Mouse (Mus musculus): ENCODE measurements at regions not wholly inside any gene's neighbourhood (a gene's known extent, or its start where the extent isn't known, plus 50 kb on each side); places are given as distances from the start of the nearest gene placed in this dataset.
A peak's percentile ranks its signal among the peaks of the same experiment; 100 is the strongest.

DNA sequence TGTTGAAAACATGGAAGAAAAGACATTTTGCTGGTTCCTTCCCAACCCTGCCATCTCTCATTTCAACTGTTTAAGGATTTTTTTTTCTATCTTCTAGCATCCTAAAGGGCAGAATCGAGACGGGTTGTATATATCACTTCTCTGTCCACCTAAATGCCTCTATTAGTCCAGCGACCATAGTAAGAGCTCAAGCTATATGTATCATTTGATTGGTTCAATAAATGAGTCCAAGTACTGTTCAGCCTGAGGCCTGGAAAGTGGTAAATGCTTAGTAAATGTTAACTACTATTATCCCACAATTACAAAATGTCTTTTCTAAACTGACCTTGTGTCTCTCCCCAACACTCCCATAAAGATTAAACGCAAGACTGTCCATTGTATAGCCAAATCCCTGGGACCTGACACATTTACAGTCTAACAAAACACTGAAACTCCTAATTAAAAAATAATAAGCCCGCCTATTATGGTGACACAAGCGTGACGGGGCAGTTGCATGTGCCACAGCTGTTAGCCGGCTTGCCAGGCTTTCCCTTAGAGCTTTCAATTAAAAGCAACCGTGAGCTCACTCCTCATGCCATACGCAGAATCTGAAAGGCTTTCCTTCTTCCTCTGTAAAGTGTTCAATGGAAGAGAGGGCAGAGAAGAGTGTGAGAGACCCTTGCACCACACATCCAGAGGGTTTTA lies 336.7 kb upstream of the Tenm4 start:
- no peak for DNase-seq

- no peak for DNase-seq
Observed at GRCm38 (mm10) chr7:95840476-95840875, 330.6 kb upstream of the Tenm4 start.

DNA sequence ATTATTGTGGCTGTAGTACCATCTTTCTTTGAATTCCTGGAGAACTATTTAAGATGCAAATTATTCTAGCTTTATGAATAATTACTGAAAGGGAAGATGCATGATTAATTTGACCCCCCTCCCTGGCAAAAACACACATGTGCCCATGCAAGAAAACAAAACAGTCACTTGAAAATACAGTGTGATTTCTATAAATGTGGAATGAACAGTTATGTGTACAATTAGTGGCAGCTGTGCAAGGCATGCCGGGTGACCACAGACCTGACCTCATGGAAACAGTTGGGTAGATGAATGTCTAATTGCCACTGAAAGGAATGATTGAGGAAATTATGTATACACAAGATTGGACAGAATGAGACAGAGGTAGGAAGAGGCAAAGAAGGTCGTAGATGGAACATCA lies 321.2 kb upstream of the Tenm4 start:
- no peak for DNase-seq

DNA sequence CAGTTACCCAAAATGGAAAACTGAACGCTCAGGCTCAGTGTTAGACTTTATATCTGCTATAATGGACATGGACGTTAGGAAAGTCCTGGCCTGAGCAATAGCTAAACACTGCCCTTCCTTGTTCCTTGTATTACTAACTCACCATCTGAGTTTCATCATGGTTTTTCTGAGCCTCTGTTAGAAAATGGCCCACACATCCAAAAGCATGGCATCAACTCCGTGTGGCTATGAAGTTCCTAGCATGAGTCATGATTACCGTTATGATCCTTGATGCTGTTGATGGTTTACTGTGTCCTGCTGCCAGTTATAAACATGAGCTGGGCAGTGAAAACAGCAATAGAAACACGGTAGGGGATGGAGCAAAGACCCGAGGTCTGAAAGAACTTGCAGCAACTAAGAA lies 318.4 kb upstream of the Tenm4 start:
- no peak for DNase-seq

DNA sequence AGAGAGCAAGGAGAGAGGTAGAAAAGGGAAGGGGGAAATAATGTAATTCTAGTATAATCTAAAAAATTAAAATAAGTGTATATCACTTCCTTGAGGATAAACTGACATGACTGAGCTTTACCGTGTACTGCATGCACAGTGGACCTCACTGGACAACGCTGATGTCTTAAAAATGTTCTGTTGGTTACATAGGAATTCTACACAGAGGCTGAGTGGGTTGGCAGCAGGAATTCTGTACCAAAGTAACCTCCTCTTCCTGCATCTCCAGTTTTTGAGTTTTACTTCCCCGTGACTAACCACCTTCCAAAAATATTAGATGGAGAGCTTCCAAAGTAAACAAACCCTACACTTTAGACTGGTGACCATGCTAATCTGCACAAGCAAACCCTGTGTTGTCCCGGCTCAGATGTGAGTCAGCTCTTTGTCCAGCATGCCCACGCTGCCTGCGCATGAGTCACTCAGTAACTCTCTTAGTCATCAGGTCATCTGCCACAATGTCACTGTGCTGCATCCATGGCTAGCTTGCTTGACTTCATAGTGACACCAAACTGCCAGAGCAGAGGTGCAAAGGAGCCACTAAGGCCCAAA lies 317.7 kb upstream of the Tenm4 start:
- DNase-seq, result peak; percentile 16

GRCm38 (mm10) chr7:95858247-95858646 lies 312.8 kb upstream of the Tenm4 start:
- no peak for DNase-seq

DNA sequence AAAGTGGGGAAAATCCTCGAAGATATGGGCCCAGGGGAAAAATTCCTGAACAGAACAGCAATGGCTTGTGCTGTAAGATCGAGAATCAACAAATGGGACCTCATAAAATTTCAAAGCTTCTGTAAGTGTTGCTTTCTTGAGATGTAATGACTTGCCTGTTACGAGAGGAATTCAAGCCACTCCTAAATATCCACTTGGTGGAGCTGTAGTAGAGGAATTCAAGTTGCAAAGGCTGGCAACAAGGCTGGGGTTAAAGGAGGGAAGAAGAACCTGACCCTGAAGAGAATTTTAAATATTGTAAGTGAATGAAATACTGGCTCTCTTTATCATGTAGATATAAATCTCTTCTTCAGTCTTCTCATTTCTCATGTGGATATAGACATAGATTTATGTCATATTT lies 306.8 kb upstream of the Tenm4 start:
- no peak for DNase-seq

DNA sequence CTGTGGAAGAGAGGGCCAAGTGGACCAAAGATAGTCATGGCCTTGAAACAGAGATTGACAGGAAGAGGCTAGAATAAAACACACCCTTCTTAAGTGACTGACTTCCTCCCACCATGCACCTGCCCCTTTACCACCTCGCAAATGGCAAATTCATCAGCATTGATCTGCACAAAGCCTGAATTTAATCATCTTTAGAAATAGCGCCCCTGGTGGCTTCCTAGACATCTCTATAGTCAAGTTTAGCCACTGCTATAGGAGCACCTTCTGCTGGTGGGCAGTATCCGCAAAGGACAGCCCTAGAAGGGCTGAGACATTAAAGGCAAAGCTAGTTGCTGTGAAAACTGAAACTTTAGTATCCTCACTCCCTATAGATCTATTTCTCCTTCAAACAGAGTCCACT lies 305.8 kb upstream of the Tenm4 start:
- DNase-seq, result no peak

DNA sequence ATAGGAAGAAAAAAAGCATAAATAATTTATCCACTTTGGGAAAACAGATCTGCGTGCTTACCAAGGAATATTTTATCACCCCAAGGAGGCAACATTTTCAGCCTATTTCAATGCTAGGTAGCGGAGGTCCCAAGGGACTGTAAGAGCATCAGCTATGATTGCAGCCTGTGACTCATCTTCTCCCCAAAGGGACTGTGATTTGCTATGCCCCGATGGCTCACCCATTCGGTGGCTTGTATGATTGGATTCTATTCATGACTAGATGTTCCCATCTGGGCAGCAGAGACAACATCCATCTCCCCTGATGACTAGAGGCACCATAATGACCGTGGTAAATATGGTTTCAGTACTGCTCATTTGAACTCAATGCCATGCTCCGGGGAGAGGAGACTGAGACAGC lies 302.3 kb upstream of the Tenm4 start:
- no peak for DNase-seq

DNA sequence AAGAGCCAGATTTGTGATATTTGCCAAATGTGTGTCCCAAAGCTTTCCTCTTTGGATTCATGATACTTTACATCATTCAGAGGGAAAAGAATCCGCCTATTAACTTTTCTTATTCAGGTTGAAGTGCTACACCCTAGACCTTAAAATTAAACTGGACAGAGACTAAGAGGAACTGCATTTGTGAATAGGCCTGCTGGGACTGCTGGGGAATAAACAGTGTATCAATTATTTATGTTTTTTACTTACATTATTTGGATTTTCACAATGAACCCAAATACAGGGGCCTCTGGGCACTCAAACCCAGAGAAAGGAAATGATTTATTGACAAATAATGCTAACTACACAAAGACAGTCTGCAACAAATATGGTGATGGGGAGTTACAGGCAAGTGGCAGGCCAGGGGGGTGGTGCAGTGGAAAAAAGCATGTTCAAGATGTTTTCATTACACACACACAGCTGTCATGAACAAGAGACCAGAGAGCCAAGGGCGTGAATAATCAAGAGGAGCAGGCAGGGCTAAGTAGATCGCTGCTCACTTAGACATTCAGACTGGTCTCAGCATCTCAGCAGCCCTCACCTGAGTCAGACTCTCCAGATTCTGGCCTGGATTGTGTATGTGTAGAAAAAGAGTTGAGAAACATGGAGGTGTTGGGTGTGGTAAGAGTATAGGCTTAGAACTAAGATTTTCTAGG lies 290.3 kb upstream of the Tenm4 start:
- no peak for DNase-seq

- DNase-seq, result no peak
Observed at GRCm38 (mm10) chr7:95901524-95901923, 269.5 kb upstream of the Tenm4 start.

GRCm38 (mm10) chr7:95914406-95915080 lies 256.5 kb upstream of the Tenm4 start:
- no peak for DNase-seq

DNA sequence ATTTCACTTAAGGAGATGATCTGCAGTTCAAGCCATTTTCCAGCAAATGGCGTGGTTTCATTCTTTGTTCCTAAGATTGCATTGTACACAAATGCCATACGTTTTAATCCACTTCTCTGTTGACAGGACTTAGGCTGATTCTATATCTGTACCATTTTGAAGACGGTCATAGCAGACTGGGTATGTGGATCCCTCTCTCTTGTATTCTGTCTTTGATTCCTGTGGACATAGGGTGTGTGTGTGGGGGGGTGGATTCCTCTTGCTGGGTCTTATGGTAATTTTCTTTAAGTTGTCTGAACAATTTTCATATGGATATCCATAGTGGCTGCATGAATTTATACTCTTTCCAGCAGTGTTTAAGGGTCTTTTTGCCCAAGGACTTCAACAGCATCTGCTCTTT lies 251.1 kb upstream of the Tenm4 start:
- DNase-seq, result no peak

GRCm38 (mm10) chr7:95924805-95925204 lies 246.2 kb upstream of the Tenm4 start:
- no peak for DNase-seq

- DNase-seq, result peak; percentile 9
Observed at GRCm38 (mm10) chr7:95926119-95927039, 244.7 kb upstream of the Tenm4 start.

GRCm38 (mm10) chr7:95936599-95936998 lies 234.4 kb upstream of the Tenm4 start:
- DNase-seq, result peak; percentile 45

DNA sequence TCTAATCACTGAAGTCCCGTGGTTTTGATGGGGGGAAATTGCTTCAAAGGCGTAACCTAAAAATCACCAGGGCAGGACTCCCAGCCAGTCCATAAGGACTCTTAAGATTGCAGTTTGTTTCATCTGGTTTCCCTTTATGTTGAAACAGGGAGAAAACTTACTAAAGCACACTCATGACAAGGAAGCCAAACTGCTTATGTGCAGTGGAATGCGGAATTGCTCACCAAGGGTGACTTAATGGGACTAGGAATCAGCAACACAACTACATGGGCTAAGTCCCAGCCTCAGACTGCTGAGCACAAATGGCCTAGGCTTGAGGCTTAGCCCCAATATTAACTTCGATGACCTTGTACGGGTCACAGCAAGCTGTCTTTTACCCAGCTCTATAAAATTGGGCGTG lies 227.6 kb upstream of the Tenm4 start:
- no peak for DNase-seq

- DNase-seq, result no peak
Observed at GRCm38 (mm10) chr7:95952395-95952794, 218.7 kb upstream of the Tenm4 start.

DNA sequence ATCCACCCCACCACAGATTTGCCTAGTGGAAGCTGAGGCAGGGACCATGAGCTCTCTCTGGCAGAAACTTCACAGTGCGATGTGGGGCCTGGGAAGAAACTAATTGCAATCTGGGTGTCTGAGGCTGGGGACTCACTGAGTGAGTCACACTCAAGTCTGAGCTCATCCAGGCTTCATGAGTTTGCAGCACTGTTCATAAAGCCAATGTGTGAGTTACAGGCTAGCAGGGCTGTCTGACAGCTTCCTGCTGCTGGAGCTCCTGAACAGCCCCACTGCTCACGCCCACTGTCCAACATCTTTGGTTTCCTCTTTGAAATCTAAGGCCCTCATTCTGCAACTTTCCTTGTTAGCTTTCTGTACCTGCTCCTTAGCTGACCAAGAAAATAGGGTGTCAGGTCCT lies 216.5 kb upstream of the Tenm4 start:
- no peak for DNase-seq

DNA sequence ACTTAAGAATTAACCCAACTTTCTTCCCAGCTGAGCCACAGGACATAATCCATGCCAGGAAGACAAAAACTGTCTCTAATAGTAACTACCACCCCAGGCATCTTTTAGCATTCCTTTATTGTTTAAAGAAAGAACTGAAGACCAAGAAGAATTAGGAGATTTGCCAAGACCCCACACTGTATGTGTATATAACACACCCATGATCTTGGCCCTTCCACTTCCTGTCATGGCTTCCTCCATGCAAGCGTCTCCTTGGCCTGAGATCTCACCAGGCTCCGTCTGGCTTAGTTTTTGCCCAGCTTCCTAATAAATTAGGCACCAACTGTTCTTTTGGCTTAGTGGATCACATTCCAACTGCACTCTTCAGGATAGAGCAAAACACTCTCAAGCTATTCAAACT lies 215.9 kb upstream of the Tenm4 start:
- no peak for DNase-seq

DNA sequence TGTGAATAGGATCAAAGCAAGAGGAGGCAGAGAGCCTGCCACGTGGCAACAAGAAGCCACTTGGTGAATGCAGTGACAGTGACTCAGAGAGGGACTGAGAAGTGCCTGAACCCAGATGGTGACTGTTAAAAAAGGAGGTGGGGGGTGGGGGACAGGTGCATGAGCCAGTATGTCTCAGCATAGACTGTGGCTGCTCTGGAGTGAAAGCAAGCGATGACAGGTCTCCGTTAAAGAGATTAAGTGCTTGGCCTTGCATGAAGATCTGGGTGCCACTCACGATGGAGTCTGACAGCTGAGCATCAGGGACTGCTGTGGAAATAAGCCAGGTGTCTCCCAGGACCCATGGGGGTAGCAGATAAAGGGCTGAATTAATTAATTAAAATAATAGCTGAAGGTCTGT lies 212.0 kb upstream of the Tenm4 start:
- no peak for DNase-seq

- DNase-seq, result no peak
Observed at GRCm38 (mm10) chr7:95971863-95972262, 199.2 kb upstream of the Tenm4 start.

DNA sequence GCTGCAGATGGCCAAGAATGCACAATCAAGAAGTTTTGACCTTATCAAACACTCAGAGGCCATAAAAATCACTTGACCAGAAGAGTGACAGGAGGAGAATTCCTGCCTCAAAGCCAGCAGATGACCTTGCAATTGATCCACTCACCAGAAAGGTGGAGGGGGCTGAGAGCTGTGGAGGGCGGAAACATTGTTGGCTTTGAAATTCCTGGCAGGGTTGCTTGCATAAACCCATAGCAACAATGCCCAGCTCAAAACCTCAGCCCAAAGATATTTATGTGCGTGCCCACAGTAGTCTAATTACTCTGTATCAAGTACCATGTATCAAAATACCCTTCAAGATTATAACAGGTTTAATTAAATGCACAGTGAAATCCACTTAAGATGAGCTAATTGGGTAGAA lies 197.0 kb upstream of the Tenm4 start:
- DNase-seq, result no peak
